Mouse (Mus musculus): ENCODE measurements around the gene Xpnpep1.
A peak's percentile ranks its signal among the peaks of the same experiment; 100 is the strongest.

Gene Xpnpep1

DNA sequence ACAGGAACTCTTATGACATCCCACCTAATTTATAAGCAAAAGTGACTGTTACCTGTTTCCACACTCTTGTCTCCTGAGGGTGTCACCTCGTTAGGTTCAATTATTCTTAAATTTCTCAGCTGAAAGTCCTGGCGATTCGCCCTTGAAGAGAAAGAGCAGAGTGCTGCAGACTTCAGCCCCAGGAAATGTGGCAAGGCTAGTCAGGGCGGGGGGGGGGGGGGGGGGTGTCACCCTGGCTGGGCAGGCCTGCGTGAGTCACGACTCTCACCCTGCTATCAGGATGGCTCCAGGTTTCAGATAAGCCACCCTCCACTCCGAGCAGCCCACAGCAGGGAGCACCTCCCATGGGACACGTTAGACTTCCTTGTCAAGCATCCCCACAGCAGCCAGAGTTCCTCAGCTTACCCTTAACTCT lies 8.1 kb downstream of the Xpnpep1 start:
- no peak for DNase-seq (ENCODE audit: low read depth)

DNA sequence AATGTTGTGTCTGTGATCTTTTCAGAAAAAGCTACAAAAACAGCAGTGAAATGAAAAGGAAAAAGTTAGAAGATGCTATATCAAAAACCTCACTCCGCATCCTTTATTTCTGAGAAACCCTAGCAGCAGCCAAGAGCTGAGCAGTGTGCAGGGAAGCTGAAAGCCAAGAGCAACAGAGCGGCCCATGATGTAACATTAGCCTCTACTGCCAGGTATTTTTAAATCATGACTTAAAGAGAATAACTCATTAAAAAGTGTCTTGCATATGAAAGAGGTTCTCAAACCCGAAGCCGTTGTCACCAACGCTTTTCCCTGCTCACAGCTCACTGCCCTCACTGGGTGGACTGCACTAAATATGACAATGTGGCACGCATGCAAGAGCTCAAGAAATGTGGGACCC lies 9.7 kb downstream of the Xpnpep1 start:
- DNase-seq (ENCODE audit: low read depth): no peak

DNA sequence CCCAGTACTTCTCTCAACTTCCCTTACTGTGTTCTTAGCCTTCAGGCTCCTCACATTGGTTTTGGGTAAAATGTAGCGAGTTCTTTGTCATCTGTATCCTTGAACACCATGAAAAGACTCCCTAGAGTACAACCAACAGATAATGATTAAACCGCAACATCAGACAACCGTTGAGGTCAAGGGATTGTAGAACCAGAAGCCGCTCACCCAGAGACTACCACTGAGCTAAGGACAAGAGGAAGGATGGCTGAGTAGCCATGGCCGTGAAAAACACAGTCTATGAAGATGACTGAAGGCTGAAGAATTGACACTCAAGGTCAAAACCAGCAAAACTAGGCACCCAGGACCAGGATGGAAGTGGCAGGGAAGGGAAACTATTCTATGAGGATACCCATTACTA lies 10.3 kb downstream of the Xpnpep1 start:
- DNase-seq (ENCODE audit: low read depth): no peak

- no peak for DNase-seq (ENCODE audit: low read depth)
Measured at GRCm38 (mm10) chr19:53029045-53029444, 11.0 kb downstream of the Xpnpep1 start.

- DNase-seq (ENCODE audit: low read depth): no peak
Measured at GRCm38 (mm10) chr19:53028216-53028615, 11.8 kb downstream of the Xpnpep1 start.

DNA sequence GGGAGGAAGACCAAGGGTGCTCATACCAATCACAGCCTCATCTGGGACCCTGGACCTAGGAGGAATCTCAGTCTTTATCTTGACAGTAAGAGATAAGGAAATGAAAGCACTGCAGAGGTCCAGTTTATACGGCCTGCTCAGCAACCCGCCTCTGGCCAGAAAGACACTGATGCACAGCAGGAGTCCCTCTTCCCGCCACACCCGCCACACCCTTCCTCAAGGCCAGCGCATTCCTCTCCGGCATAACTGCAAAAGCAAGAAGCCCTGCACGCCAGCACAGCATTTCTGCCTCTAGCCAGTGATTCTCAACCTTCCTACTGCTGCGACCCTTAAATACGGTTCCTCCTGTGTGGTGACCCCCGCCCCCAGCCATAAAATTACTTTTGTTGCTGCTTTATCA lies 16.8 kb downstream of the Xpnpep1 start:
- DNase-seq (ENCODE audit: low read depth): no peak

- no peak for DNase-seq (ENCODE audit: low read depth)
Measured at GRCm38 (mm10) chr19:53022037-53022614, 17.9 kb downstream of the Xpnpep1 start.

DNA sequence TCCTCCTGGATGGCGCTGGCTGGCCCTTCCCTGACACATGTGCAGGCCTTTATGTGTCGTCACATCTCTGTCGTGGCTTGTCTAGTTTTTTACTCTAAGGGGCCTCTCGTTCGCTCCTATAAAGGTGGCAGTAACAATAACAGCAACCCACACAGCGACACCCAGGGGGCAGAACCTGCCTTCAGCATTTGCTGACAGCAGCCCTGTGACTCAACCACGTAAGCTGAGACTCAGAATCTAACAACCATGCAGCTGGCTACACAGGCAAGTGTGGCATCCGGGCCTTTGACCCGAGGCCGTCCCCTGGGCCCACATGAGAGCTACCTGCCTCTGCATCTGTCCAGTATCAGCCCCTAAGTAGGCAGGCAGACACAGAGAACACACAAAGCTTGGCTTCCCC lies 18.5 kb downstream of the Xpnpep1 start:
- DNase-seq (ENCODE audit: low read depth): no peak

GRCm38 (mm10) chr19:53019716-53020463 lies 20.1 kb downstream of the Xpnpep1 start:
- no peak for DNase-seq (ENCODE audit: low read depth)

GRCm38 (mm10) chr19:53017954-53018353 lies 22.1 kb downstream of the Xpnpep1 start:
- no peak for DNase-seq (ENCODE audit: low read depth)

DNA sequence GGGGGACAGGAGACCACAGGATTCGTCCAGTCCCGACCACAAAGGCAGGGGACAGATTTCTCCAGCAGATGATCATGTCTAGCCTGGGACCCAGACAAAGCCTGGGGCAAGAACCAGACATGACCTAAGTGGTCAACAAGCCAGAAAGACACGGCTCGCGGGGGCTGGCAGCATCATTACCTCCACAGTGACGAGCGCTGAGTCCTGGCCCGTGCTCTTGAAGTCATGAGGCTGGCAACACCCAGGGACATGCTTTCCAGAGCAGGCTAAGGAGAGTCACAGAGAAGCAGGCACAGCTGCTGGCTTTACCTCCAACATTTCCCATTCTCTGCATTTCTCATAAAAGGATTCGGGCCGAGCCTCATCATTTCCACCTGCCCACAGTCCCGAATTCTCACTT lies 22.8 kb downstream of the Xpnpep1 start:
- DNase-seq (ENCODE audit: low read depth): no peak

GRCm38 (mm10) chr19:53014910-53015710 lies 24.9 kb downstream of the Xpnpep1 start:
- no peak for DNase-seq (ENCODE audit: low read depth)

GRCm38 (mm10) chr19:53013744-53014143 lies 26.3 kb downstream of the Xpnpep1 start:
- peak; percentile 83 for DNase-seq (ENCODE audit: low read depth)

- no peak for DNase-seq (ENCODE audit: low read depth)
Measured at GRCm38 (mm10) chr19:53013341-53013740, 26.7 kb downstream of the Xpnpep1 start.

GRCm38 (mm10) chr19:53010941-53011340 lies 29.1 kb downstream of the Xpnpep1 start:
- DNase-seq (ENCODE audit: low read depth): no peak

- DNase-seq (ENCODE audit: low read depth): no peak
Measured at GRCm38 (mm10) chr19:53008921-53009320, 31.1 kb downstream of the Xpnpep1 start.

- peak; percentile 86 for DNase-seq (ENCODE audit: low read depth)
Measured at GRCm38 (mm10) chr19:53008020-53008705, 31.9 kb downstream of the Xpnpep1 start.

GRCm38 (mm10) chr19:53005978-53006377 lies 34.0 kb downstream of the Xpnpep1 start:
- no peak for DNase-seq (ENCODE audit: low read depth)

DNA sequence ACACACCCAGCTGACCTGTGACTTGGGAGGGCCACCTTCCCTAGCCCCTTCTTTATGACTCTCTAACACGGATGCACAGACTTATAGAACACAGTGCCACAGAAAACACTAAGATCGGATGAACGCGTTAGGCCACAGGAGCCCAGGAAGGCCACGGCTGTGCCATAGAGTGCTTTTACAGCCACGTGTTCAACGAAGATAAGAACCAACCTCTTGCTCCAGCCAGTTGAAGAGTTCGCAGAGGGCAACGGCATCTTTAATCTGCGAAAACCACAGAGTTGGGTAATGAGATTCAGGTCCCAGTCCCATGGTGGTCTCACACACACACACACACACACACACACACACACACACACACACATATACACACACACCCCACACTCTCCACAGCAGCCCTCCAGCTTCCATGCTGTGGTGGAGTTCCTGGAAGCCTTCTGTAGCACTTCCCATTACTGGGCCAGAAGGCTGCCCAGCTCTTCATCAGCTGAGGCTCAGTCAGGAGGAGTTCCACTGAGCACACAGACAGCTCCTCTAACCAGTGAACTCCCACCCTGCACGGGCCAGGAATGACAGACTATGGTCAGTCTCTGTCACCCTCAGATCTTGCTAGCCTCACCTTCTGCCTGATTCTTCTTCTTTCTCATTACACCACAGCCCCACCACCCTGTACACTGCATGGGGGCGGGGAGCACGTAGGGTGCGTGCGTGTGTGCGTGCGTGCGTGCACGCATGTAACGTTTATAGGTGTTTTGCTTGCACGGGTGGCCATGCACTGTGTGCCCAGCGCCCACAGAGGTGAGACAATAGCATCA lies 36.3 kb downstream of the Xpnpep1 start:
- DNase-seq (ENCODE audit: low read depth): no peak

DNA sequence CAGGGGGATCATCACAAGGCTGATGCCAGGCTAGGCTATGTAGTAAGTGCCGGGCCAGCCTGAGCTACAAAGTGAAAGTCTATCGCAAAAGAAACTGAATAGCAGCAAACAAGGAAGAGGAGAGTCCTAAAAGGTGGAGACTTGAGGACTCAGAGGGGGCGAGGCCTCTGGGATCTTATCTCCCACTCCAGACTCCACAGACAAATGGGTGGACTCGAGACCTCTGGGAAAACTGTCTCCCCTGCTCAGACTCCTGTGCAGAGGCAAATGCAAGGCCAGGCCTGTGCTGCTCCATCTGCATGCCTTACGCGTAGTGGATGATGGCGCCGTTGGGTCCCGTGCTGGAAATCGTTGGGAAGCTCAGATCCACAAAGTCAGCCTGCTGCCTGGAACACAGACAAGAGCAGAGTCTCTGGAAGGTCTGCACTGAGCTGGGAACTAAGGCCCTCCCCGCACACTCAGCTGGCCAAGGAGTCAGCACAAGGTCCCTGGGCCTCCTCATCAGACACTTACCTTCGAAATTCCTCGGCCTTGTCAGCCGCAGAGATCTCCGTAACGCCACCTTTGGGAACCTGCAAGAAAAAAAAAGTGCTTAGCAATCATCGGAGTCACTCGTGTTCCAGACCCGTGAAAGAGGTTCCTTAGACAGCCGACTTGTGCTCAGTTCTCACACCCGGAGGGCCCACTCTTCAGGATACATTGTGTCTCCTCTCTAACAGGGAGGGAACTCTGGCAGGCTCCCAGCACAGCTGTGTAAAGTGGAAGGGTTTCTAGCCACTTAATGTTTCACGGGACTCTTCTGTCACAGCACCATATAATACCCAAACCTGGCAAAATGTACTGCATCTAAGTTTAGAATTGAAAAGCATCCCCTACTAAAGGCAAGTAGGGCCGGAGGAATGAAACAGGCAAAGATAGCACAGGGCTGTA lies 37.6 kb downstream of the Xpnpep1 start:
- DNase-seq (ENCODE audit: low read depth): no peak

Data from fibroblast of lung, adult 2 months (primary cell).